Mouse (Mus musculus) lung, postnatal 10 days (tissue): ENCODE results near the gene Adamtsl4.
"Not testable (repeated sequence)": the region's sequence is repeated elsewhere in the genome, so short reads cannot be mapped to it uniquely, and the experiment has no call there.

Experiments
- DNase-seq: peaks from one replicate; pipeline ENCODE4 v3.0.0; 2021

The Adamtsl4 gene

GRCm38 (mm10) chr3:95674812-95675211, 12.9 kb downstream of the Adamtsl4 start:
- DNase-seq: peak; percentile 70

- DNase-seq: peak; percentile 90
Observed at GRCm38 (mm10) chr3:95674236-95674635, 13.5 kb downstream of the Adamtsl4 start.

- DNase-seq: peak; percentile 50
Observed at GRCm38 (mm10) chr3:95673707-95674211, 14.0 kb downstream of the Adamtsl4 start.

GRCm38 (mm10) chr3:95672861-95673706, 14.6 kb downstream of the Adamtsl4 start:
- peak; percentile 64 for DNase-seq

- peak; percentile 63 for DNase-seq
Observed at GRCm38 (mm10) chr3:95672461-95672860, 15.3 kb downstream of the Adamtsl4 start.

- no peak for DNase-seq
Observed at GRCm38 (mm10) chr3:95671201-95671600, 16.5 kb downstream of the Adamtsl4 start.

- not testable (repeated sequence) for DNase-seq
Observed at GRCm38 (mm10) chr3:95670419-95670818, 17.3 kb downstream of the Adamtsl4 start.

GRCm38 (mm10) chr3:95669309-95669665, 18.4 kb downstream of the Adamtsl4 start:
- DNase-seq: no peak

- no peak for DNase-seq
Observed at GRCm38 (mm10) chr3:95668589-95669308, 19.0 kb downstream of the Adamtsl4 start.

GRCm38 (mm10) chr3:95668026-95668425, 19.7 kb downstream of the Adamtsl4 start:
- peak; percentile 85 for DNase-seq

- no peak for DNase-seq
Observed at GRCm38 (mm10) chr3:95667521-95667920, 20.2 kb downstream of the Adamtsl4 start.

GRCm38 (mm10) chr3:95666124-95666844, 21.4 kb downstream of the Adamtsl4 start:
- DNase-seq: peak; percentile 86

- peak; percentile 4 for DNase-seq
Observed at GRCm38 (mm10) chr3:95664940-95665352, 22.8 kb downstream of the Adamtsl4 start.

- peak; percentile 2 for DNase-seq
Observed at GRCm38 (mm10) chr3:95663969-95664608, 23.6 kb downstream of the Adamtsl4 start.

GRCm38 (mm10) chr3:95663486-95663885, 24.2 kb downstream of the Adamtsl4 start:
- no peak for DNase-seq

GRCm38 (mm10) chr3:95662724-95663449, 24.8 kb downstream of the Adamtsl4 start:
- no peak for DNase-seq

GRCm38 (mm10) chr3:95661945-95662715, 25.6 kb downstream of the Adamtsl4 start:
- DNase-seq: no peak

GRCm38 (mm10) chr3:95660788-95661478, 26.8 kb downstream of the Adamtsl4 start:
- DNase-seq: no peak

- DNase-seq: no peak
Observed at GRCm38 (mm10) chr3:95659948-95660347, 27.8 kb downstream of the Adamtsl4 start.
